Mouse (Mus musculus): Measurements from ENCODE around the gene Trmt5.

DNA sequence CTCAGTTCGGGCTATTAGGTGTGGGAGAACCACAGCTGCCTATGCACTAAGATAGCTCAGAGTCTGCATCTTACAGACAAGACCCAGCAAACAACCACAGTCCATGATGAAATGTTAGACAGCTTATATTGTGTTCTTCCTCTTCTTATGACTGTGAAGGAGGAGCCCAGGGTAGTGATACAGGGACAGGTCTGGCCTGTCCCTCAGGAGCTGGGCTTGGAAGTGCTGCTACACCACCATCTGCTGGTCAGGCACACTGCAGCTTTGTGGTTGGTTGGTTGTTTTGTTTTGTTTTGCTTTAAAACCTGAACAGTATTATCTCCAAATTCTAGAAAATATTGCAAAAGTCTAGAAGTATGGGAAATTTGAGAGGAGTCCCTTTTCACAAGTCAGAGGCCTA lies 38.2 kb upstream of the Trmt5 start:
- TF ChIP-seq POLR2A (IDR thresholded peaks at IDR 0.05; ENCODE audit: borderline replicate concordance, low read depth, low read length) (no peak), CTCF (IDR thresholded peaks at IDR 0.05; ENCODE audit: low read depth, low read length) (no peak)
